Mouse (Mus musculus): Measurements from ENCODE around the gene Bora. TPM values are rescaled to one million over a fixed set of nuclear protein-coding genes. Genes with fewer than 3 reads are reported as not detected.
"Not testable (repeated sequence)": the region's sequence is repeated elsewhere in the genome, so short reads cannot be mapped to it uniquely, and the experiment has no call there.

Bora gene
- 1 to 10 TPM; 2.6 to 4.5 TPM for total RNA-seq (2021)

DNA sequence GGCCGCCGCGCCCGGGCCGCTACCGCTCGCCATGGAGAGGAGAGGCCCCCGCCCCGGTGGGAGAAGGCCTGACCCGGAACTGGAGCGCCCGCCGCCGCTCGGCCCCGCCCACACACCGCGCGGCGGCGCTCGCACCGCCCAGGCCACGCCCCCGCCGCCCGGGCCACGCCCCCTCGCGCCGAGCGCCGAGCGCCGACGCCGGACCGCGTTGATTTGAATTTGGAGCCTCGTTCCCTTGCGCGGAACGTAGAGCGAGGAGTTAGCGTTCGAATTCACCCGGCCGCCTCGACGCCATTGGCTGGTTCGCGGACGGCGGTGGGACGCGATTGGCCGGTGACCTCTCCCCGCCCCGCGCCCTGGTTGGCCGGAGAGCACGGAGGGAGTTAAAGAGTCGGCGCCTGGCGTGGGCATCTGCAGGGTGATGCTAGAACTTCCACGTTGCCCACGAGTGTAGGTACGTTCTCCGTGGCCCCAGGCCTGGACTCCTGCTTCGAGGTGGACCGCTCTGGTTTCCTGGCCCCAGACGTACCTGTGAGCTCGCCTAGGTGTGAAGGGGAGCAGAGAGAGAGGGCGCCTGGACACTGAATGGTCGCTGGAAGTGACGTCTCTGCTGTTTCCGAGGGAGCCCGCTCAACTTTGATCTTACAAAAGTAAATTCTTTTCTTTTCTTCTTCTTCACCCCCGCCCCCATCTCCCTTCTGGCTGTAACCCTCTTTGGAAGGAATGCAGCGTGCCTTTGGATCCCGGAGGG, at the start of gene Bora, which contains the start of gene Mzt1:
Gene Bora, plus strand, starts transcription at position 192 of the 751 bp plus-strand sequence.
Gene Mzt1, minus strand, starts transcription at position 104 of the 751 bp plus-strand sequence.
- DNase-seq (ENCODE audit: low spot score in 2 of 2), result peak; percentile 91 to 94
- intact Hi-C loops (cut with DNase I), result no loop called here

DNA sequence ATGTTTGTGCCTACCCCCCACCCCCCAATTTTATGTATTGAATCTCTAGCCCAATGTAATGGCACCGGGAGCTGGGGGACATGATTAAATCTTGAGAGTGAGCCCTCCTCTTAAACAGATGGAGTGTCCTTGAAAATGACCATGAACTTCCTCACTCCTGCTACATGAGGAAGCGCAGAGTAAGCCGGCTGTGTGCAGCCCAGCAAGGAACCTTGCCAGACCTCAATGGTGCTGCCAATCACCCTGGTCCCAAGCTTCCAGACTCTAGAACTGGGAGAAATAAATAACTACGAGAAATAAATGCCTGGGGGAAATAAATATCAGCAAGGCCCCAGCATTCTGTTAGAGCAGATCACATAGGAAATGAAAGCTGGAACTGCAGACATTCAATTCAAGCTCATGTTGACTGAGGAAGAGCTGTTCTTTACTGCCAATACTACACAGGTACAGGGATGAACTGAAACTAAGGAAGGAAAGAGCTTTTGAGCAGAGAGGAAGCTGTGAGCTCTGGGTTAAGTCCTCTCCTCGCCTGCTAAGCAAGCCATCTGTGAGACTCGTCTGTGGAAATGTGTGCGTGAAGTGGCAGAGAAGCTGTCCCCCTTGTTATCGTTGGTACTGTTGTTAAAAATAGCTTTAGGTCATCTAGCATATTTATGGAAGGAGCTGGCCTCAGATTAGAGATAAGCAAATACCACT, 35.6 kb upstream of the Bora start:
- no peak for DNase-seq (ENCODE audit: low spot score in 2 of 2)
- intact Hi-C loops (cut with DNase I), result no loop called here

DNA sequence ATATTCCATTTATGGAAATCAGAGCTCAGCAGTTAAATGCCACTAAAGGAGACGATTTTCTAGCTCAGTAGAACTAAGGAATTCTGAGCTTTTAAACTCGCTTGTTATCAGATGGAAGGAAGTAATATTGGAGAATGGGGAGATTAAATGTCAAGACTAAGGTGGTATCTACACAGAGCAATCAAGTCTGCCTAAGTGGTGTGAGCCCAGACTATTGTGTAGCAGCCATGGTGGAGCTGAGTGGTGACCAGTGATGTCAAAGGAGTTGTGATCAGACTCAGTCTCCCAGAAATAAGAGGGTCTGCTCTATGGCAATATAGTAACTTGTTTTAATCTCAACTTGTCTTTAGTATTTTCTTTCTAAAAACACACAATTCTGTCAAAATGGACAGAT, 35.1 kb upstream of the Bora start:
- intact Hi-C loops (cut with DNase I), result no loop called here
- no peak for DNase-seq (ENCODE audit: low spot score in 2 of 2)

DNA sequence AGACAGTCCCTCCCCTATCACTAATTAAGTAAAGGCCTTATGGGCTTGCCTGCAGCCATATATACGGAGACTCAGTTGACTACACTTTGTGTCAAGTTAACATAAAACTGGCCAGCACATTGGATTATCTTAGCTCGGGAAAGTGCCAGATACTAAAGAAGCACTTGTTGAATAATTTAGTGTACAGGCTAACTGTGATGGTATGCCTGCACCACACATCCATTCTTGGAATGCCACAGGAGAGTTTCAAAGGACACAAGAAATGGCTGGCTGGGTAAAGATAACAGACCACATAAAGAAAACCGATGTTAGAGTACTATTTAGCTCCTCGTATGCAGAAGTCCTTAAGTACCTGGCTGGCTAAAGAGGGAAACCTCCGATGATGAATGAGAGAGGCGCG, 27.3 kb upstream of the Bora start:
- no peak for DNase-seq (ENCODE audit: low spot score in 2 of 2)
- intact Hi-C loops (cut with DNase I), result no loop called here

DNA sequence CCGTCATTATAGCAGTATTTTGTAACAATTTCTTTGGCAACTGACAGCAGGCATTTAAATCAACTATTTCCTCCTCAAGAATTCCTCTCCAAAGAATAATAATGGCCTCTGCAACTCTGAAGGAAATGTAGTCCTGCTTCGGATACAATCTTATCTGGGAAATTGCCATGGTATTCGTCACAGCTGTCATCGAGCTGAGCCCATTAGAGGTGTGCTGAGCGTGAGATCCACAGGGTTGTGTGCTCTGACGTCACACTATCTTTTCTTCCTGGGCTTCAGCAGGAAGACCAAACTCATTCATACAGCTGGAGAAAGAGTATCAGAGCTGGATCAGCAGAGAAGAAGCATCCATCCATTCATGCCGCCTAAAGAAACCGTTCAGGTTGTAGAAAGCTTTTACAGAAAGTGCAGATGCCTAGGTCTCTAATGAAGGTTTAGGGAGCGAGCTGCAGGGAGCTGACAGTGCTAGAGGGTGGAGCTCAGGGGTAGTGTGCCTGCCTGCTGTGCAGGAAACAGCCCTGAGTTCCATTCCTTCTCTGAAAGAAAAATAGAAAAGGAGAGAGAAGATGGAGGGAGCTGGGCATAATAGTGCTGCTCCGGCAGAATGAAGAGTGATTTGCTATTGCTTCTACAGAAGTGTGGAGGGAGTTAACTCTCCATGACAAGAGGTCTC, 26.8 kb upstream of the Bora start:
- intact Hi-C loops (cut with DNase I), result no loop called here
- DNase-seq (ENCODE audit: low spot score in 2 of 2), result no peak

DNA sequence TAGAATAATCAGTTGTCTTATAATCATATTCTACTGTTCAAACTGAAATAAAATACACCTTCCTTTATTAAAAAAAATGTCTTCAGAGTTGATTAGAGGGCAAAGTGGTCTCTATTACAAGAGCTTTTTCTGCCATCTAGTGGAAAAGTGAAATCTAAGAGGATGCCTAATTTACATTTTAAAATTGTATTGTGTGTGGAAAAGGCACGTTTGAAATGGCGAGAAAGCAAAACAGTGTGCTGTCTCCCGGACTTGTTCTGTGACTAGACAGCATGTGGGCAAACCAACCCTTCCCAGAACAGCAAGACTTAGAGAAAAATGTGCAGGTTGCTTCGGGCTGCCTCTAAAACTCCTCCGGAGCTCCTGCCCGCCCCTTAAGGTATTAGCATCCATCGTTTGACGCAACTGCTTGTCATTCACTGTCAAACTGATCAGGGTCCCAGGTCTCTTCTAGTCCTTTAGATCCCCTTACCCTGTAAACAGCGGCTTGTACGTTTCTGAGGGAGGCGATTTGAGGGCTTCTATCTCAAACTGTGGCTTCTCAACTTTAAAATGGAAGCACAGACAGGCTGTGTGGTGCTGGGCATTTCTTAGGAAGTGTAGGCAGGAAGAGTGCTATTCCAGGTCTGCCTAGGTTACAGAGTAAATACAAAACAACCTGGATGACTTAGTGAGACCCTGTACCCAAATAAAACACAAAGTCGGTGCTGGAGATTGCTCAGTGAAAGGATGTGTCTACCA, 23.5 kb upstream of the Bora start:
- intact Hi-C loops (cut with DNase I), result loop anchor here (5.0 kb wide), 1 partner anchor 1690 kb away; no protein-coding TSS in a partner anchor
- no peak for DNase-seq (ENCODE audit: low spot score in 2 of 2)

DNA sequence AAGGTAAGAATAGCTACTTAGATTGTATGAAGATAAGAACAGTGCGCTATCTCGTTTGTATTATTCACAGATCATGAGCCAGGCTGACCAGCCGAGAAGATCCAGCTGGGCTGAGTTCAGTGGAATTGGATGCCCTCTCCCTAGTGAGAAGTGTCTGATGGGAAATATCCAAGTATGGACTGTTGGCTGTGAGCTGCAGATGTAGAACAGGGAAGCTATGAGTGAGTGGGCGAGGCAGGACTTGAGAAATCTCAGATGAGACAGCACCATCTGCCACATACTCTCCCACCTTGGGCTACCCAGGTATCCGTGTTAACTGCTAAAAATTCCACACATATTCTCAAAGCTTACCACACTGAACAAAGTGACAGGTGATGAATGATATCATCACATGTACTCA, 16.0 kb upstream of the Bora start:
- intact Hi-C loops (cut with DNase I), result no loop called here
- no peak for DNase-seq (ENCODE audit: low spot score in 2 of 2)

DNA sequence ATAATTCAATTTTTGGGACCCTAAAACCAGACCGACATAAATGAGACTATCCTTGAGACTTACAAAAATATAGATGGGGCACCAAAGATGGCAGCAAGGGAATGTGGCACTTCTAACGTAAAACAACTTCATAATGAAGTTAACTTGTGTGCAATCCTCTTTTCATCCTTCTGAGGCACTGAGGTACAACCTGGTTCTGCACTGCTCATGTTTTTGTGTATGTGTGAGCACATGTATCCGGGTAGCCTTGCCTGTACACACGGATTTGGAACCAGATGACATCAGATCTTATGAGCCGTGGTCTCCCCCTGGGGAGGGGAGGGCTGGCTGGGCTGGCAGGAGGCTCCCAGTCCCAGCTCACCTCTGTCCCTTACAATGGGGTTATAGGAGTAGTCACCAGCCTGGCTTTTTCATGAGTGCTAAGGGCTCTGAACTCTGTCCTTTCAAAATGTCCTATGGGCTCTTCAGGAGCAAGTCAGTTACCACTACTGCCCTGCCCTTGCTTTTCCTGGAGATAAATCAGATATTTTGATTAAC, 14.6 kb upstream of the Bora start:
- no peak for DNase-seq (ENCODE audit: low spot score in 2 of 2)
- intact Hi-C loops (cut with DNase I), result no loop called here

DNA sequence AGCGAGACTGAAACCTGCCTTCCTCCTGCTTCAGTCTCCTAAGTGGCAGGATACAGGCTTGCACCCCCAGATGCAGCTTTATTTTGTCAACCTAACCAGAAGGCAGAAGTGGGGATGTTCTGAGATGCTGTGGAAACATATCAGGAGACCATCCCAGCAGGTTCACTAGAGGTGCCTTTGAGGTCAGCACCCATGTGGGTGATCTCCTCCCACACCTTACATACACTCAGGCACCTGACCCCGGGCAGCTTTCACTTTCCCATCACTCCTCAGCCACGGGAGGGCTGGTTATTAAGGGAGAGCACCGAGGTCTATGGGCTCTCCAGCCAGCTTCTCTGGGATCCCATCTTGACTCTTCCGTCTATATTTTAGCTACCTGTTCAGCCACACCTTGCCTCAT, 13.4 kb upstream of the Bora start:
- DNase-seq (ENCODE audit: low spot score in 2 of 2), result no peak
- intact Hi-C loops (cut with DNase I), result no loop called here

DNA sequence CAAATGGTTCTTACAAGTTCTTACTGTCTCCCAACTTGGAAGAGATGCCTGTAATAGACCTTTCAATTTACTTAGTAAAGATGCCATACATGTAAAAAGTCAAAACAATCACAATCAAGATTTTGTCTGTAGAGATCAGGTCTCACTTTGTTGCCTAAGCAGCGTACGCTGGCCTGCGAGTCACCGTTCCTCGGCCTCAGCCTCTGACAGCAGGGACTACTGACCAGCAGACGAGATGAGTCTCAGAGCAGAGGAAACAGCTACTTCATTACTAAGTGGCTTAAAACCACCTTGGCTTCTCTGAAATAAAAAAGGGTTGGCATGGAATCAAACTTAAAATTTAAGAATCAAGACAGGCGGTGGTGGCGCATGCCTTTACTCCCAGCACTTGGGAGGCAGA, 11.2 kb upstream of the Bora start:
- DNase-seq (ENCODE audit: low spot score in 2 of 2); intact Hi-C loops (cut with DNase I): not testable (repeated sequence)

DNA sequence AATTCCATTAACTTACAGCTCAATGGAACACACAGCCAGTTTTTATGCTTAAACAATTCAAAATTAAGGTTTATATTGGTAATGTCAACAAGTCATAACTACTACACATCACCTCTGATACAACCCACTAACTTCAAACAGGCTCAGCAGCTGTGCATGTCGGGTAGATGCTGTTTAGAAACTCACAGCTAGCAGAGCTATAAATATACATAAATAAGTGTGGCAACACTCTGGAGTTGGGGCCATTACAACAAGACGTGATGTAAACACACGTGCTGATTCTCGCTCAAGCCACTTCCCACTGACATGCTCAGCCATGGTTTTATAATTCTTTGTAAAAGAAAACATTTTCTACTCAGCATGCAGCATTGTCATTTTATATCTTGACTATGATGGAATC, 10.0 kb upstream of the Bora start:
- intact Hi-C loops (cut with DNase I), result no loop called here
- DNase-seq (ENCODE audit: low spot score in 2 of 2), result no peak

DNA sequence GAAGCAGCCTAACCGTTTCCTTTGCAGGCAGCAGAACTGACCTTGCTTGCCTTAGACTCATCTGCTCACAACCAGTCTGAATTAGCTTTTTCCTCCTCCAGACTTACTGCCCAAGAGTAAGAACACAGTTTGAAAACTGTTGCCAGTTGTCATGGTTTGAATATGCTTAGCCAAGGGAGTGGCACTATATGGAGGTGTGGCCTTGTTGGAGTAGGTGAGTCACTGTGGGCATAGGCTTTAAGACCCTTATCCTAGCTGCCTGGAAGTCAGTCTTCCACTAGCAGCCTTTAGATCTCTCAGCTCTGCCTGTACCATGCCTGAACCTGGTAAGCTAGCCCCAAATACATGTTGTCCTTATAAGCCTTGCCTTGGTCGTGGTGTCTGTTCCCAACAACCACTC, 8.3 kb upstream of the Bora start:
- DNase-seq (ENCODE audit: low spot score in 2 of 2), result no peak
- intact Hi-C loops (cut with DNase I), result no loop called here

DNA sequence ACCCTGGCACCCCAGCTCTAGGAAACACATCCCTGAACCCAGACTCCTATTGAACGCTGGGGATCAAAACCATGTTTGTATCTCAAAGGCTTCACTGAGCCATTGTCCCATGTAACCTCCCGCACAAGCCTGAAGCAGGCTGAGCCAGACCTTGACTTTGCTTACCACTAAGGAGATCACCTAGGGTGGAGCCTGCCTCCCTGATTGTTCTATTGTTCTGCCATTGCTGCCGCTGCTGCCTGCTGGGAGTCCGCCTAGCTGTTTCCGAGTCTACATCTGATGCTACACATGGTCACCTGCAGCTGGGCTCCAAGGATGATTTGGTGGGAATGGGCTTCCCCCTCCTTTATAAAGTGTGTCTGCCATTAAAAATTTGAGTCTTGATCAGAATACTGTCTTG, 6.7 kb upstream of the Bora start:
- intact Hi-C loops (cut with DNase I), result not testable (repeated sequence)

DNA sequence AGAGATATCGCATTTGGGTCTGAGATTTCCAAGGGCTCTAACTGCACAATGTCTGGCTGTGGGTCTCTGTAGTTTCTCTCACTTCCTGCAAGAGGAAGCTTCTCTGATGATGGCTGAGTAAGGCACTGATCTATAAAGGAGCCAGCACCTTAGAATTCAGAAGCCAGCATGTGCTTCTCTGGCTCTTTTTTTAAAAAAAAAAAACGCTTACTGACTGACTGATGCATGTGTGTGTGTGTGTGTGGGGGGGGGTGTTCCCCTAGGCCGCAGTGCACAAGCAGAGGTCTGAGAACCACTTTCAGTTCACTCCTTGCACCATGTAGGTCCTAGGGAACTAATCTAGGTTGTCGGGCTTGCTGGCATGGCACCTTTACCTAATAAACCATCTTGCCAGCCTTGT, 4.6 kb upstream of the Bora start:
- intact Hi-C loops (cut with DNase I), result no loop called here
- no peak for DNase-seq (ENCODE audit: low spot score in 2 of 2)

More for the DNA sequence above, 6.7 kb upstream of the Bora start:
- DNase-seq (ENCODE audit: low spot score in 2 of 2), result not testable (repeated sequence)

DNA sequence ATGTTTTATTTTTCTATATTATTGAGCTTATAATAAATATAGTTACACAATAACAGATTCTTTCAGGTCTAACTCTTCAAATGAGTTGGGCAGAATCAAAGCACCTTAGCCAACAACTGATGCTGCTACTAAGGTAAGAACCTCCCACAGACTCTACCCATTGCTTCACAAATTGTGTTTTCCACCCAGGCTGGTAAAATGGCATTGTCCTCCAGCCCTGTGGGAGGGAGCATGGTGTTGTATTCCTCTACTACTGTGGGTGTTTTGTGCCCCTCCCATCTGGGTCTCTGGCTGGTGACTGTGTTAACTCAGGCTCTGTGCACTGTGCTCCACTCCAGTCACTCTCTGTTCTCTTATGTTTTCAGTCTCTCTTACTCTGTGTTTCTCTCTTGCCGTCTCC, 2.5 kb upstream of the Bora start:
- intact Hi-C loops (cut with DNase I), result no loop called here
- no peak for DNase-seq (ENCODE audit: low spot score in 2 of 2)

DNA sequence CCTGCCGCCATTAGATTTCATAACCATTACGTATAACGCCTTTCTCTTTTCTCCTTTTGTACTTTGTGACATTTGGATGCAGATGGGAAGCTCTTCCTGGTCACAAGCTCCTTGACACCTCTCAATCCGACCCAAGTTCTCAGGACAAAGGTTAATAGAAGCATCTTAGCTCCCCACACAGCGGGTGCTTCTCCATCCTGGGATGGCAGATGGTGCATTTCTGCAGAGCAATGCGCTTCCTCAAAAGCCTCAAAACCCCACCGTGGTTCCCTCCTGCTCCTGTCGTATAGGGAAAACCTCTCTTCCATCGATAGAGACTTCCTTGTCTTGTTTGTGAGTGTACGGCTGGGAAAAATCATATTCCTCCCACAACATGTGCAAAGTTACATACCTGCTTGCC, 1.9 kb upstream of the Bora start:
- intact Hi-C loops (cut with DNase I), result no loop called here
- DNase-seq (ENCODE audit: low spot score in 2 of 2), result no peak

DNA sequence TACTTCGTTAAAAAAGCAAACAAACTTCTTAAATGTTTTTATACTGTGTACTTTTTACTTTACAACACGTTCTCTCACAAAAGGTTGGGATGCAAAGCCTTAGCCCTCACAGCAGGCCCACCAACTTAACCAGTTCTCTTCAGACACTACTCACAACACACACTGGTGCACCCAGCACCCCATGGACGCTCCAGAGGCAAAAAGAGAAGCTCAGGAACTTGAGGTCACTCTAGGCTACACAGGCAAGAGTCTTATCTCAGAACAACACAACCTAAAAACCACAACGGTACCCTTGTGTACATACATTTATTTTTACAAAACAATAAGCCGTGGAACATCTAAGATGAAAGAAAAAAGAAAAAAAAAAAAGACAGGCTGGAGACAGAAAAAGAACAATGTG, 1.3 kb upstream of the Bora start:
- intact Hi-C loops (cut with DNase I), result no loop called here

DNA sequence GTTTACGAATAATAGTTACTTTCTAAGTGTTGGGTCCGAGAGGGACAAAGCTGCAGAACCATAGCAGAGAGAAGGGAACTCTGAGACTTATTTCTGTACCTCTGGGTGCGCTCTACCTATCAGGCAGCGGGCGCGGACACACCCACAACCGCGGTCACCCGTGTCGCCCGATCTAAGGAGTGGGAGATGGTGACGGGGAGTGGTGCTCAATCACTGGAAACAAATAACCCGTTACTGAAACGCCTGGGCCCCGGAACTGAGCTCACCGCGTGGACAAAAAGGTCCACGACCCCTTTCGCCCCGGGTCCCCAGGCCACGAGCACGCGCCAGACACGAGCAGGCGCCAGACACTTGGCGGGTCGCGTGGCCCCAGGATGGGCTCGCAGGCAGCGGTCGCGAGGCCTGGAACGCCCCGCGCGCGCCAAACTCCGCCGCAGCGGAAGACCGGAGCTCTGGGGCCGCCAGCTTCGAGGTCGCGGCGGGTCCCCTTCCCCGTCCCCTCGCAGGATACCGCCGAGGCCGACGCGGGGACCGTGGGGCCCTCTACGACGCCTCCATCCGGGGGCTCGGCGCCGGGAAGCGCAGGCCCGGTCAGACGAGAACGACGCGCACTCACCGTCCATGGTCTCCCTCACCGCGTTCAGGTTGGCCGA, 518 bp upstream of the Bora start:
- intact Hi-C loops (cut with DNase I), result no loop called here
- no peak for DNase-seq (ENCODE audit: low spot score in 2 of 2)

More for the DNA sequence above, 1.3 kb upstream of the Bora start:
- DNase-seq (ENCODE audit: low spot score in 2 of 2), result no peak

DNA sequence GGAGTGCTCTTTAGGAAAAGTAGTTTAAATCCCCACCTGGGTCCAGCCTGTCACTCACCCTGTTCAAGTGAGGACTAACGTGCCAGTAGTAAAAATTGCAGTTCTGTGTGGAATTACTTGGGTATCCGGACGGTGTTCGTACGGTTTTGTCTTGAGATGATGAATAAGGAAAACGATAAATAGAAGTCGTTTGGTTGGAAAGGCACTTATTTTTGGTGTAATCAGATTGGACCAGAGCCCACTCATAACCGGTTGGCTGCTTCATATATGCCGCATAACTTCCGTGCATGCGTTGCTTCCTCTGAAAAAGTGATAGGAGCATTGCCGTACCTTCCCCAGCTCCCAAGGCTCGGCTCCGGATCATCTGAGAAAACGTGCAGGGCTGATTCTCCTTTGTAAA, 760 bp downstream of the Bora start:
- intact Hi-C loops (cut with DNase I), result no loop called here
- DNase-seq (ENCODE audit: low spot score in 2 of 2), result no peak
